Mouse (Mus musculus): ENCODE data around the gene Nlk. TPM values are rescaled to one million over a fixed set of nuclear protein-coding genes. Genes with fewer than 3 reads are reported as not detected.
A peak's percentile ranks its signal among the peaks of the same experiment; 100 is the strongest.
"Not testable (repeated sequence)": the region's sequence is repeated elsewhere in the genome, so short reads cannot be mapped to it uniquely, and the experiment has no call there.

The Nlk gene
- total RNA-seq, 2 experiments from 2014 or later = 36.9 to 41.9 TPM

DNA sequence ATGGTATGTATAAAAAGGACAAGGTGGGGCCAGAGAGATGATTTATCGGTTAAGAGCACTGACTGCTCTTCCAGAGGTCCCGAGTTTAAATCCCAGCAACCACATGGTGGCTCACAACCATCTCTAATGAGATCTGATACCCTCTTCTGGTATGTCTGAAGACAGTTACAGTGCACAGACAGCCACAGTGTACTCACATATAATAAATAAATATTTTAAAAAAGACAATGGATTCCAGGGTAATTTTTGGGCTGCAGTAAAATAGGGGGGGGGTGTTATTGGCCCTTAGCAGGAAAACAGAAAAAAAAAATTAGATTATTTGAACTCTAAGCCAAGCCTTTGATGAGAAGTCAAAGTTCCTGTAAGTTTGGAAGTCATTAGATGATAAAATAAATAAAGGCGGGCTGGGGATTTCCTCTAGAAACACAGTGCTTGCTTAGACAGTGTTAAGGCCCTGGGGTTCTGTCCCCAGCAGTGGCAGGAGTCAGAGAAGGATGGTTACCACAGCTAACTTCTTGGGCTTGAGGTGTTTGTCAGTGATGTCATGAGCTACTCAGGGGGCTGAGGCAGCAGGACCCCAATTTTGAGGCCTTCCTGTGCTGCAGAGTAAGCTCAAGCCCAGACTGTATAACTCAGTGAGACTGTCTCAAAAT lies 98.3 kb downstream of the Nlk start:
- DNase-seq (ENCODE audit: low spot score in 2 of 2) = no peak

GRCm38 (mm10) chr11:78596750-78597149 lies 100.4 kb downstream of the Nlk start:
- no peak for DNase-seq (ENCODE audit: low spot score in 2 of 2)

GRCm38 (mm10) chr11:78595773-78596172 lies 101.4 kb downstream of the Nlk start:
- no peak for DNase-seq (ENCODE audit: low spot score in 2 of 2)

GRCm38 (mm10) chr11:78594271-78594964 lies 102.8 kb downstream of the Nlk start:
- DNase-seq (ENCODE audit: low spot score in 2 of 2) = no peak

GRCm38 (mm10) chr11:78587677-78588076 lies 109.5 kb downstream of the Nlk start:
- not testable (repeated sequence) for DNase-seq (ENCODE audit: low spot score in 2 of 2)

DNA sequence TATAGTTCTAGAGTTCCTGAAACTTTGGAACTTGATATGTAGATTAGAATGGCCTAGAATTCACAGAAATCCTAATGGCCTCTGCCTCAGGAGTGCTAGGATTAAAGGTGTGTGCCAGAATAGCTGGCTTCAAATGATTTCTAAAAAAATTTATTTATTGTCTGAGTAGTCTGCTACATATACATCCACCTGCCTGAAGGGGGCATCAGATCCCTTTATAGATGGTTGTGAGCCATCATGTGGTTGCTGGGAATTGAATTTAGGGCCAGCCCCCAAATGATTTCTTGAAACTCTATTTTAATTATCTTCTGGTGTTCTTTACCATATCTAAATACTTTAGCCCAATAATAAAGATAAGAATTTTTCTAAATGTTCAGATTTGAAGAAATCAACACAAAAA lies 111.1 kb downstream of the Nlk start:
- no peak for DNase-seq (ENCODE audit: low spot score in 2 of 2)

GRCm38 (mm10) chr11:78582848-78583247 lies 114.3 kb downstream of the Nlk start:
- DNase-seq (ENCODE audit: low spot score in 2 of 2) = no peak

DNA sequence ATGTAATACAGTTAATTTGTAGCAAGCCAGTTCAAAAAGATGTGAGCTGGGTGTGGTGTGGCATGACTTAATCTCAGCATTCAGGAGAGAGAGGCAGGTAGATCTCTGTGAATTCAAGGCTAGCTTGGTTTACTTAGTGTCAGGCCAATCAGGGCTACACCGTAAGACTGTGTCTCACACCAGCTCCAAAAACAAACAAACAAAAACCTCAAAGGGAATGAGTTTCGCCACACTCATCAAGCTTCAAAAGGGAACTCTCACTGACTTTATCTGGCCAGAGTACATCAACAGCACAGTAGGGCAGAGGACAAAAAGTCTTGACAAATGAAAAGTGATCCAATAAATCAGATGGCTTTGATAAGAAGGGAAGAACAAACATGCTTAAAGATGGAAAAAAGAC lies 122.2 kb downstream of the Nlk start:
- DNase-seq (ENCODE audit: low spot score in 2 of 2) = no peak

GRCm38 (mm10) chr11:78574536-78574935 lies 122.6 kb downstream of the Nlk start:
- DNase-seq (ENCODE audit: low spot score in 2 of 2) = no peak

DNA sequence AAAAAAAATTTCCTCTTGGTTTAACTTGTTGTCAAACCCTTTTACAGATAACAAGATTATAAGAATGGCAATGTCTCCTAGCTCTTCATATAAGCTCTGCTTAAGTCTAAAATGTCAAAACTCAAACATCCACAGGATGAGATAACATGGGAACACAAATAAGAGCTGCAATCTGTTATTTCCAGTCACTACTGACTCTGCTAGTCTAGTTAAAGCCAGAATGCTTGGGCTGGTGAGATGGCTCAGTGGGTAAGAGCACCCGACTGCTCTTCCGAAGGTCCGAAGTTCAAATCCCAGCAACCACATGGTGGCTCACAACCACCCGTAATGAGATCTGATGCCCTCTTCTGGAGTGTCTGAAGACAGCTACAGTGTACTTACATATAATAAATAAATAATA lies 123.1 kb downstream of the Nlk start:
- not testable (repeated sequence) for DNase-seq (ENCODE audit: low spot score in 2 of 2)

DNA sequence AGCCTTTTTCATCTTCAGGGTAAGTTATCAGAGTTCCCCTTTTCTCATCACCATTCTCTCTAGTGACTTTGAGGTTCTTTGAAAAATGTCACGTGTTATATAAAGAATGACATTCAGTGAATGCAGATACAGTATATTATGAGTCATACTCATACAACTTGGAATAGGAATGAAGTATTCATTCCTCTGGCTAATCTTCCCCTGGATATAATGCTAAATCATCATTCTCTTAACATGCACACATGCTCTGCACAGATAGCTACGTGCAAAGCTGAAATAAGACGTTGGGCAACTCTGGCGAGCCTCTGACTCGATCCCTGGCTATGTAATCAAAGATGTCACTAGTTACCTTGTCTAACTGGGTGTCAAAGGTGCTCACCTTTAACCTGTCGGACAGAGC lies 125.3 kb downstream of the Nlk start:
- no peak for DNase-seq (ENCODE audit: low spot score in 2 of 2)

- peak in 1 of 2 experiments; percentile 47 for DNase-seq (ENCODE audit: low spot score in 2 of 2)
These were observed 125.7 kb downstream of the Nlk start for GRCm38 (mm10) chr11:78571441-78571840.

- DNase-seq (ENCODE audit: low spot score in 2 of 2) = no peak
These were observed 127.4 kb downstream of the Nlk start for GRCm38 (mm10) chr11:78569806-78570205.

DNA sequence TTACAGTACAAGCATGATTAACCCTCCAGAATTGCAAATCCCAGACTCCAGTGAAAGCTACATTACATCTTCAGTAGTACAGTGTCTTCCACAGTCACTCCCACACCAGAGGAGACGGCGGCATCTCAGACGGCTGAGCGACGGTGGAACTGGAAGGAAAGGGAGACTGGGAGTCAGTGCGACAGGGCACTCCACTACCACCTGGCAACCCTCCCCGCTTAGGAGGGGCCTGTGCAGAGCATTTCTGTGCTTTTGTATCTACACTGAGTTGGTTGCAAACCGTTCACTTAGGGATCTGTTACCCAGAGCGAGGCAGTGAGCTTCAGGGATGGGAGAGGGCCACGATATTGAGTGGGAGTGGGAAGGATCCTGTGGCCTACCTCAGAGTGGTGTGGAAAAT lies 128.3 kb downstream of the Nlk start:
- DNase-seq (ENCODE audit: low spot score in 2 of 2) = no peak

DNA sequence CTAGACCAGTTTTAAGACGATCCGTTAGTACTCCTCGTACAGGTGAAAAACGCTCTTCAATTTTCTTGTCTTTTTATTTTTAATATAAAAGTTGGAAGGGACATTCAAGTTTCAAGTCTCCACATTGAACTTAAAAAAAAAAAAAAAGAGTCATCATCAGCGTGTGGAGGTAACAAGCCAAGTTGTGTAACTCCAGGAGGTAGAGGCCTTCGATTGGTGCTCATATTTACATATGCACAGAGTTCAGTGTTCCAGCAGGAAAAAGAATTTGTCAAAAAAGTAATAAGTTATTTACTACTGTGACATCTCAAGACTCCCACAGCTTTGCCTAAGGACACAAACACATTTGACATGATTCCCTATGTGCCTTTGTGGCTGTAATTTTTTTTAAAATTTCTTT lies 129.6 kb downstream of the Nlk start:
- no peak for DNase-seq (ENCODE audit: low spot score in 2 of 2)

GRCm38 (mm10) chr11:78566775-78567174 lies 130.4 kb downstream of the Nlk start:
- DNase-seq (ENCODE audit: low spot score in 2 of 2) = no peak

- peak; percentile 72 to 83 for DNase-seq (ENCODE audit: low spot score in 2 of 2)
These were observed 136.7 kb downstream of the Nlk start for GRCm38 (mm10) chr11:78560447-78560846.

DNA sequence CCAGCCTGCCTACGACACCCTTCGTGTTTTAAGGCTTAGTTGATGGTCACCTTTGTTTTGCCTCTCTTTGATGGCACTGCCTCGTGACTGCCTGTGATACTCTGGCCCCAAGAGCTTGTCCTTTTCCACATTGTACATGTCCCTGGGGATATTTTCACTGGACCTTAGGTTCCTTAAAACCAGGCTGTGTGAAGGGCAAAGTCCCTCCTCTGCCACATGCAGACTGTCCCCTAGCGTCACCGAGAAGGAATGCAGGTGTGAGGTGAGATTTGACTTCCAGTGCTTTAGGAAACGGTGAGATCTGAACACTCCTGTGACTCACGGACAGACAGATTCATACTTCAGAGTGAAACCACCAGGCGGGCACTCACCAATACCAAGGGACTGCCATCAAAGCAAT lies 139.9 kb downstream of the Nlk start:
- DNase-seq (ENCODE audit: low spot score in 2 of 2) = no peak

GRCm38 (mm10) chr11:78556070-78556469 lies 141.1 kb downstream of the Nlk start:
- DNase-seq (ENCODE audit: low spot score in 2 of 2) = no peak

DNA sequence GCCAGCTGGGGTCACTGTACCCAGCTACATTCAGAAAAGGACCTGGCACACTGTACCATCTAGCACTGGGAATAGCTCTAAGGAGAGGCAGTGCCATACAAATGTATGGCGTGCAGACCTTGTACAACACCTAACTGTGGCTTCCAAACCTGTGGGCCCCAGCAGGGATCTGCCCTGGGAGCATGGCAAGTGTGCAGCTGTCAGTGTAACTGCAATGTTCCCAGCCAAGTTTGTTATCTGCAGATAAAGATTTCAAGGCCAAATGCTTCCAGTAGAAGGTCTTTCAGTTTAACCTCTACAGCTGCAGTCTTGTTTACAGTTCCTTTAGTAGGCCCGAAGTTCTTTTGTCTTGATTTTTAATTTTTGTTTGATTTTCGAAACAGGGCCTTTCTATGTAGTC lies 141.6 kb downstream of the Nlk start:
- DNase-seq (ENCODE audit: low spot score in 2 of 2) = no peak

- DNase-seq (ENCODE audit: low spot score in 2 of 2) = no peak
These were observed 146.1 kb downstream of the Nlk start for GRCm38 (mm10) chr11:78551059-78551398.

GRCm38 (mm10) chr11:78550168-78551058 lies 146.8 kb downstream of the Nlk start, which contains the start of gene Tmem97:
Gene Tmem97, minus strand, starts transcription at chr11:78550777.
- peak; percentile 90 to 93 for DNase-seq (ENCODE audit: low spot score in 2 of 2)

Measured in layer of hippocampus, postnatal 10 days (tissue).